Mouse (Mus musculus) splenic B cell, adult 2 months (primary cell): Measurements from ENCODE around the gene Efna1.

Experiments
- DNase-seq: peaks from one replicate; pipeline ENCODE4 v3.0.0-alpha.2; 2011; ENCODE audit warnings: low read depth, low spot score
- H3K27me3 ChIP-seq: 2 replicates; pipeline ENCODE4 v1.6.1; 2012; ENCODE audit warnings: mild to moderate bottlenecking, low read length, moderate library complexity, mixed read lengths; ENCODE audit not compliant: control insufficient read depth, poor library complexity, insufficient read depth, severe bottlenecking
- H3K36me3 ChIP-seq: 2 replicates; pipeline ENCODE4 v1.6.1; 2012; ENCODE audit warnings: mild to moderate bottlenecking, low read length, moderate library complexity, mixed read lengths; ENCODE audit not compliant: control insufficient read depth, poor library complexity, insufficient read depth, severe bottlenecking

Efna1 gene

GRCm38 (mm10) chr3:89247466-89247865 is 33.5 kb downstream of the Efna1 start:
- DNase-seq = no peak
- Histone ChIP-seq H3K27me3 (no peaks in the 10 kb centered on the region), H3K36me3 (peaks cover 4% of the 10 kb centered on the region; the same call in 1 of the 2 replicates)

- DNase-seq = peak; percentile 91
- Histone ChIP-seq H3K27me3 (no peaks in the 10 kb centered on the region), H3K36me3 (peaks cover 4% of the 10 kb centered on the region; the same call in 1 of the 2 replicates)
These were observed 34.5 kb downstream of the Efna1 start, which contains the start of gene Trim46 for GRCm38 (mm10) chr3:89246261-89247100. Gene Trim46, minus strand, starts transcription at chr3:89246309.

DNA sequence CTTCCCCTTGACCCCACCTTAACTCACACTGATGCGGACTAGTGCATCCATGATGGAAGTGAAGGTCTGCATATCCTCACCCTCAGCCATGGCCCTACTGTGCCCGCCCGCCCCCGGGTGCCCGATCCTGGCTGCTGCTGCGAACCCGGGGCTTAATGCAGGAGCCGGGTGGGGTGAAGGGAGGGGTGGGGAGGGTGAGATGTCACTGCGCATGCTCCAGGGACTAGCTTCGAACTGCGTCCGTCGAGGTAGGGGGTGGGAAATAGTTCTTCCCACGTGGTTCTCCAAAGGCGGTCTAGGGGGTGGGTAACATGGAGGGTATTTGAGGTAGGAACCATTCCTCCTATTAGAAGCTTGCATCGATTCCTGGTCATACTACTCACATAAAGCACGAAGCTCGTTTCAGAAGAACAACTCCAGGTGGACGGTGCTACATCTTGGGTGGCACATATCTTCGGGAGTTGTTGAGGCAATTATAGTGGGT is 35.2 kb downstream of the Efna1 start, which contains the start of gene Krtcap2:
Krtcap2 (plus strand) TSS at position 279 of the 484 bp plus-strand sequence.
- Histone ChIP-seq H3K27me3 (no peaks in the 10 kb centered on the region), H3K36me3 (peaks cover 4% of the 10 kb centered on the region; the same call in 1 of the 2 replicates)
- peak; percentile 58 for DNase-seq

DNA sequence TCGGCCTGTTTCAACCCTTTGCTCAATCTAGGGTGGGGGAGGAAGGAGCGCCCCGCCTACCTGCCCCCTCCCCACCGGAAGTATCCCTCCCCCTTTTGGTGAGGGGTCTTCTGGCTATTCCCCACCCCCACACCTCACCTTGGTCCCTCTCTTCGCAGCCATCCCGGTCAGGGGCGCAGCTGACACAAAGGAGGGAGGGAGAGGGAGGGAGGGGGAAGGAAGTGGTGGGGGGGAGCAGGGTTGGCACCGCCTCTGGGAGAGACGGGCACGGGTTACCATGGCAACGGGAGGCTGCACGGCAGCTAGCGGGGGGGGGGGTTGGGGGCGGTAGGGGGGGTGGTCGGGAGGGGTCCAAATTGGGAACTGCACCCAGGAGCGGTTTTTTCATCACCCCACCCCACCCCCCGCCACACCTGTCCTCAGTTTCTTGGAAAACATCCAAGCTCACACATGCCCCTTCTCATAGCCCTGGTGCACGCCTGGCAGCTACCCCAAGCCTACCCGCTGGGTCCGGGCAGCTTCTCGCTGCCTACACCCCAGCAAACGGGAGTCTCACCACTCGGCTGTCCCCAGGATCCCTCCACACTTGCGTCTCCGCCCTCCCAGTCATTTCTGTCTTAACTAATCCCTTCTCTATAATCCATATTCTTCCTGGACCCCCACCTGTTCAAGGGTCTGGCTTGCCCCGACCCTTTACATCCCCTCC is 35.8 kb downstream of the Efna1 start:
- H3K36me3 ChIP-seq = peaks cover 4% of the 10 kb centered on the region; the same call in 1 of the 2 replicates
- H3K27me3 ChIP-seq = no peaks in the 10 kb centered on the region
- peak; percentile 64 for DNase-seq

GRCm38 (mm10) chr3:89244158-89244981 is 36.6 kb downstream of the Efna1 start:
- peaks cover 3% of the 10 kb centered on the region; the same call in 1 of the 2 replicates for H3K36me3 ChIP-seq
- peak; percentile 63 for DNase-seq

GRCm38 (mm10) chr3:89243609-89244008 is 37.3 kb downstream of the Efna1 start:
- Histone ChIP-seq H3K36me3 (no peaks in the 10 kb centered on the region), H3K27me3 (no peaks in the 10 kb centered on the region)
- DNase-seq = peak; percentile 83

More at GRCm38 (mm10) chr3:89244158-89244981, 36.6 kb downstream of the Efna1 start:
- H3K27me3 ChIP-seq = no peaks in the 10 kb centered on the region

- peak; percentile 90 for DNase-seq
- Histone ChIP-seq H3K36me3 (no peaks in the 10 kb centered on the region), H3K27me3 (no peaks in the 10 kb centered on the region)
These were observed 38.5 kb downstream of the Efna1 start for GRCm38 (mm10) chr3:89242331-89242895.

GRCm38 (mm10) chr3:89238494-89238893 is 42.4 kb downstream of the Efna1 start:
- Histone ChIP-seq H3K36me3 (no peaks in the 10 kb centered on the region; the same call in 1 of the 2 replicates), H3K27me3 (no peaks in the 10 kb centered on the region)
- DNase-seq = no peak

DNA sequence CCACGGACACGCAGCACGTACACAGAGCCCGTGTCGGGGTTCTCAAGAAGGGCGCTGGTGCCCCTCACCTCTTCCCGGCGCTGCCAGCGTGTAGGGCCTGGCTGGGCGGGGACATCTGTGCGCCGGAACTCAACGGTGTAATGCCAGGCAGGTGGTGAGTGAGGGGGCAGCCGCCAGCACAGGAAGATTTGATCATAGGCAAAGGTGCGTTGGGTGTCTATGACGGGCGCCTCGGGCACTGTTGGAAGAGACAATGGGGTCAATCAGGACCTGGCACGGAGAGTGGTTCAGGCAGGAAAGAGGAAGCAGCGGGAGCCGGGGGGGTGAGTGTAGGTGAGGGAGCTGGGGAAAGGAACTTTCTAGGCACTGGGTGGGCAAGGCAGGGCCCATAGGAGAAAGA is 43.3 kb downstream of the Efna1 start:
- Histone ChIP-seq H3K36me3 (no peaks in the 10 kb centered on the region; the same call in 1 of the 2 replicates), H3K27me3 (no peaks in the 10 kb centered on the region)
- no peak for DNase-seq

DNA sequence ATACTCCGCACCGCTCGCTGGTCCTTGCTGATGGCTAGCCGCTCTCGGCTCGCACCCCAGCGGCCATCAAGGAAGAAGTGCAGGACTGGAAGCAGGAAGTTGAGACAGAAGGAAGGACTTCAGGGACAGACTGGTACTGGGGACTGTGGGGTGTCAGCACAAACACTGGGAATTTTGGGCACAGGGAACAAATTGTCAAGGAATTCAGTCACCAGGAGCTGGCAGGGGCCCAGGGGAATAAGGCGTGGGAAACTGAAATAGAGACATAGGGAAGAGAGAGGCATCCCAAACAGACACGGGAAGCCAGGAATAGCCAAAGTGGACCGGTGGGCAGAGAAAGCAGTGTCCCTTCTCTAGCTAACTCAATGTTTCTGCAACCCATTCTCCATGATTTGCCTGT is 44.4 kb downstream of the Efna1 start:
- H3K36me3 ChIP-seq = no peaks in the 10 kb centered on the region; the same call in 1 of the 2 replicates

DNA sequence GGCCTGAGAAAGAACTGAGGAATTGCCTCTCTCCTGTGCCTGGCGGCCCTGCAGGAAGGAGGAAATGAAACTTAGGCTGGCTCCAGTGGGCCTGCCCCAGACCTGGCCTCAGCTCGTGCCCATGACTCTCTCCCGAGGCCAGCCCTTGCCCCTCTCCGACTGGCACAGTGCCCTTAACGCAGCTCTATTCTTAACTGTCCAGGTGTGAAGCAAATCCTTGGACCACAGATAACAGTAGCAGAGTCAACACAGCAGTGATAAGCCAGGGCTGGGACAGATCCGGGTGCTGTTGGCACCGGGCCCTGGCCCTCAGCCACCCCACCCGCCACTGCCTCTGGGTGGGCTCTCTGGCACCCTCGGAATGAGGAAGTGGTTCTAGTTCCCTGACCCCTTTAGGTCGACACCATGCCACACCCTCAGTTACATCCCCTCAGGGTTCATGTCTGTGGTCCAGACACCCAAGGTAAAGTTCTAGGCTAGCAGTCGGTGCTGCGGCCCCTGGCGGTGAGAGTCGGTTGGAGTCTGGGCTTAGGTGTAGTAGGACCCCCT is 47.3 kb downstream of the Efna1 start:
- no peaks in the 10 kb centered on the region; the same call in 1 of the 2 replicates for H3K36me3 ChIP-seq
- peak; percentile 70 for DNase-seq
- H3K27me3 ChIP-seq = no peaks in the 10 kb centered on the region

More for the DNA sequence above, 44.4 kb downstream of the Efna1 start:
- H3K27me3 ChIP-seq = no peaks in the 10 kb centered on the region
- DNase-seq = no peak

- no peaks in the 10 kb centered on the region for H3K27me3 ChIP-seq
- no peak for DNase-seq
These were observed 48.3 kb downstream of the Efna1 start for GRCm38 (mm10) chr3:89232614-89233013.

DNA sequence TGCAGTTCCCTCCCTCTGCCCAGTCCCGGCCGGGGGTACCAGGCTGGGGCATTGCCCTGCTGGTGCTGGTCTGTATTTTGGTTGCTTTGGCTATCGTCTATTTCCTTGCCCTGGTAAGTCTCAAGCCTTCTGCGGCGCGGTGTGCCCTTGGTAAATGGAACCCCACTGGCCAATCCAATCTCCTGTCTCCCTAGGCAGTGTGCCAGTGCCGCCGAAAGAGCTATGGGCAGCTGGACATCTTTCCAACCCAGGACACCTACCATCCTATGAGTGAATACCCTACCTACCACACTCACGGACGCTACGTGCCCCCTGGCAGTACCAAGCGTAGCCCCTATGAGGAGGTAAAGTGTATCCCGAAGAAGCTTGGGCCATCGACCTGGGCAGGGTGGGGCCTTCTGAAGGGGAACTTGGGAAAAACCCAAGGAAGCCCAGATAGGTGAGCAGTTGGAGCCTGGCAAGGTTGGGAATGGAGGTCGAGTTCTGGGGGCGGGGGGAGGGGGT is 49.1 kb downstream of the Efna1 start:
- no peaks in the 10 kb centered on the region; the same call in 1 of the 2 replicates for H3K36me3 ChIP-seq
- DNase-seq = no peak
- H3K27me3 ChIP-seq = no peaks in the 10 kb centered on the region

More at GRCm38 (mm10) chr3:89232614-89233013, 48.3 kb downstream of the Efna1 start:
- no peaks in the 10 kb centered on the region; the same call in 1 of the 2 replicates for H3K36me3 ChIP-seq
